Mouse (Mus musculus) kidney, postnatal 25 days (tissue): ENCODE results near the gene Aurkaip1.

Experiments used
- DNase-seq, 2 experiments: peaks; one replicate each; pipeline ENCODE4 v3.0.0; 2021; ENCODE audit warnings: mixed read lengths in 2 of 2

Gene Aurkaip1

GRCm38 (mm10) chr4:155830596-155830995, 476 bp upstream of the Aurkaip1 start:
- peak in 1 of 2 experiments; percentile 44 for DNase-seq

GRCm38 (mm10) chr4:155831831-155832230, 759 bp downstream of the Aurkaip1 start:
- peak; percentile 49 to 71 for DNase-seq

DNA sequence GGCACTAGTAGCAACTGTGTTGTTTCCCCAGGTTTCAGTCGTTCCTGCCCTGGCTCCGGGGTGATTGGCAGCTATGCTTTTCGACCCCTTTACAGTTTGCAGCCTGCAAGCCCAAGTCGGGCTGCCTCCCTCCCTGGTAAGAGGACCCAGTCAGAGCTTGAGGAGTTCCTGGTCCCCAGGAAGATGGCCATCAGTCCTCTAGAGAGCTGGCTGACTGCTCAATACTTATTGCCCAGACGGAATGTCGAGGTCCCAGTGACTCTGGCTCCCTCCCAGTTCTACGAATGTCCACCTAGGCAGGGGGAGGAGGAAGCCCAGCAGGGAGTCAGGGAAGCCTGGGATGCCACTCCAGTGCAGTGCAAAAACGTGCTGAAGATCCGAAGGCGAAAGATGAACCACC, 1.2 kb downstream of the Aurkaip1 start:
- peak in 1 of 2 experiments; percentile 35 for DNase-seq

- peak in 1 of 2 experiments; percentile 35 for DNase-seq
Measured at GRCm38 (mm10) chr4:155833234-155833633, 2.2 kb downstream of the Aurkaip1 start.

DNA sequence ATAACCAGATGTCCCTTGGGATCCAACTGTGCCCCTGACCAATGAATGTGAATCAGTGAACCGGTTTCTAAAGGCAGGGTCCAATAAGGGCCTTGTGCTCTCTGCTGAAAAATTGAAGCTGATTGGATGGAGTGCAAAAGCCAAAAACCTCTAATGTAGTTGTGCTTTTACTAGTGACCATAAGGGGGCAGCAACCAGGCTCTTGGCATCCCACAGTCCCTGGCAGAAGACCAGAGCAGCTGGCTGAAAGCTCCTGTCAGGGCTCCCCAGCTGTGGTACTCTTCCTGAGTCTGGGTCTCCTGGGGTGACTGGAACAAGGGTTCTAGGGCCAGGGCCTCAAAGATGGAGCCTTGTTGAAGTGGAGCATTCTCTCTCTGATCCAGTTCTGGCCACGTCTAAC, 2.8 kb downstream of the Aurkaip1 start:
- peak; percentile 89 to 91 for DNase-seq

DNA sequence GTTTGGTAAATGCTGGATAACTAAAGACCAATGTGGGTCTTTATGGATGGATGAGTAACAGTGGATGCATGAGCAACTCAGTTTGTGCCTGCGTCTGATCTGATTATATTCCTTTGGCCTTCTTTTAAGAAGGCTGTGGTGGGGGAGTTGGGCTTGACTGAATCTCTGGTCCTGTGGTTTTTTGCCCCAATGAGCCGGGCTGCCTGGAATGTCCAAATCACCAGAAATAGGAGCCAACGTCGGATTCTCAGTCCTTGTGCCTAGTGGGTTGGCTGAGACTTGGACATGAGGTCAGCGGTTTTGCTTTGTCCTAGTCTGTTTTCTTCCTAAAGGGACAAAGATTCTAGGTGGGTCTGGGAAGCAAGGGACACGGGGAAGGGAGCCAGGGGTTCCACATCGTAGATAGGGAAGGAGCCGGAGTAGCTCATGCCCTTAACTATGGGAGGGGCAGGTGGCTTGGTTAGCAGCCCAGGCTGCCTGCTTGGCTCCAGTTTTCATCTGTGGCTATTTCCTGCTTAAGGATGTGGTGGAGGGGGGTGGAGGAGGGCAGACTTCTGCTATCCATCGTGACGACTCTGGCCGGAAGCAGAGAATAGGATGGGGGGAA, 6.4 kb downstream of the Aurkaip1 start:
- peak; percentile 62 to 78 for DNase-seq

DNA sequence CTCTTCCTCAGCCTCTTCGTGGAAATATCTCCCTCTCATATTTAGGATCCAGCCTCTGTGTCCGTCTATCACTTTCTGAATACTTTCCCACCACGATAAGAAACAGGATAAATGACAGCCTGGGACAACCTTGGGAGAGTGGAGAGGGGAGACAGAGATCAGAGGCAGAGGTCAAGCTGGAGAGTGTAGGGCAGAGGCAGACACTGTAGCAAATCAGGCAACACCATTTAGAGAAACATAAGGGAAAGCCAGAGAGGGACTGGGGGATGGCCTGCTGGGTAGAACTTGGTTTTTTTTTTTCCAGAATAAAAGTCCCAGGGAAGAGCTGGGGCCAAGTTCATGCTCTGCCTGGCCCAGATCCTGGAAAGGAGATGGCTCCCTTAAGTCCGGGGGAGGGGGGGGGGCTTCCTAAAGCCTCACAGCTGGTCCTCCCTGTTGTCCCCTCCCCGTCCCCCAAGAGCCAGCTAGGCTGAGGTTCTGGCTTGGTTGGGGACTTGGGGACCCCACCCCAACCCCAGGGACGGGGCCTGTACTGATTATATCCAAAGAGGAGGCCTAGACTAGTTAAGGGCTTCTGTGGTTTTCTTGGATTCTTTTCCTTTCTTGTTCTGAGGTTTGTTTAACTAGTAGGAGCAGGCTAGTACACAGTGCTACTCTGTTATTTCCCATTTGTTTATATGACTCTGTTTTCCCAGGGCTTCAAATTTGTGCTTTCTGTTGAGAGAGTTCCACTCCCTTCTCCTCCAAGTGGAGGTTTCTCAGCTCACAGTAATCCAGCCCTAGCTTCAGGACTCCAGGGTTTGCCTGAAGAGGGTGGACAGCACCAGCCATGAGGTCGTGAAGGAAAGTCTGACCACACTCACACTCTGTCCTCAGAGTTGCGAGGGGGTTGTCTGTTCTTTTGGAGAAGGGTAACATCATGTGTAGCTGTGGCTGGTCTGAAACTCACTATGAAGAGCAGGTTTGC, 7.4 kb downstream of the Aurkaip1 start:
- DNase-seq: peak in 1 of 2 experiments; percentile 40

DNA sequence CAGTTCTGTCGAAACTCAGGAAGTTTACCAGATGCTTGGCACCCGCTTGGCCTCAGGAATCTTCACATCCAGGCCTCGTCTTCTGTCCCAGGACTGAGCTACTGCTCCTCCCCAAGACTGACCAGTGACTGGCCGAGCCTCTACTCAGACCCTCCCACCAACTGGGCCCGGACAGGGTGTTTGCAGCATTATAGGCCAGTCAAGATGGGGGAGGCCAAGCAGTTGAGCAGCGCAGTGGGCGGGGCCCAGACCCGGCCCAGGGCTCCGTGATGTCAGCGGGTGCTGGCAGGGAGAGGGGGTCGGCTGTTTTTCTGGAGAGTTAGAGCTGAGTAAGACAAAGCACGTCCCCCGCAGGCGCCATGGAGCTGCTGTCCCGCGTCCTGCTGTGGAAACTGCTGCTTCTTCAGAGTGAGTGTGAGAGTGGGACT, 8.4 kb downstream of the Aurkaip1 start, which contains the start of gene Mxra8:
Gene Mxra8 (plus strand): TSS at position 198 of the 428 bp plus-strand sequence.
- peak; percentile 86 to 93 for DNase-seq

GRCm38 (mm10) chr4:155840076-155841002, 9.3 kb downstream of the Aurkaip1 start:
- DNase-seq: peak in 1 of 2 experiments; percentile 37

DNA sequence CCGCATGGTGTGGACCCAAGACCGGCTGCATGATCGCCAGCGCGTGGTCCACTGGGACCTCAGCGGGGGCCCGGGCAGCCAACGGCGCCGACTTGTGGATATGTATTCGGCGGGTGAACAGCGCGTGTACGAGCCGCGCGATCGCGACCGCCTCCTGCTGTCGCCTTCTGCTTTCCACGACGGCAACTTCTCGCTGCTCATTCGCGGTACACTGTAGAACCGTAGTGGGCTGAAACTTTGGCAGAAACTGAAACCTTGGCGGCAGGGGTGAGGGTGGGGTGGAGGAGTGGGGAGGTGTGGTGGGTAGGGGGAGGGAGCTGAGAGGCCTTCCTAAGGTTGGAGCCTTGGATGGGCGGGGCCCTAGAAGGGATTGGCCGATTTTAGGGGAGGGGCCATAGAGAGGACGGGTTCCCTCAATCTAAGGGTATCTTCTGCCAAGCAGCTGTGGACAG, 10.0 kb downstream of the Aurkaip1 start:
- peak; percentile 78 to 91 for DNase-seq

- DNase-seq: peak in 1 of 2 experiments; percentile 59
Measured at GRCm38 (mm10) chr4:155841651-155842270, 10.7 kb downstream of the Aurkaip1 start.

GRCm38 (mm10) chr4:155843231-155843630, 12.2 kb downstream of the Aurkaip1 start:
- peak; percentile 66 to 86 for DNase-seq

GRCm38 (mm10) chr4:155846871-155847578, 16.0 kb downstream of the Aurkaip1 start, which contains the start of gene Dvl1:
Gene Dvl1 (plus strand): TSS chr4:155847402.
- DNase-seq: peak; percentile 93 to 95

DNA sequence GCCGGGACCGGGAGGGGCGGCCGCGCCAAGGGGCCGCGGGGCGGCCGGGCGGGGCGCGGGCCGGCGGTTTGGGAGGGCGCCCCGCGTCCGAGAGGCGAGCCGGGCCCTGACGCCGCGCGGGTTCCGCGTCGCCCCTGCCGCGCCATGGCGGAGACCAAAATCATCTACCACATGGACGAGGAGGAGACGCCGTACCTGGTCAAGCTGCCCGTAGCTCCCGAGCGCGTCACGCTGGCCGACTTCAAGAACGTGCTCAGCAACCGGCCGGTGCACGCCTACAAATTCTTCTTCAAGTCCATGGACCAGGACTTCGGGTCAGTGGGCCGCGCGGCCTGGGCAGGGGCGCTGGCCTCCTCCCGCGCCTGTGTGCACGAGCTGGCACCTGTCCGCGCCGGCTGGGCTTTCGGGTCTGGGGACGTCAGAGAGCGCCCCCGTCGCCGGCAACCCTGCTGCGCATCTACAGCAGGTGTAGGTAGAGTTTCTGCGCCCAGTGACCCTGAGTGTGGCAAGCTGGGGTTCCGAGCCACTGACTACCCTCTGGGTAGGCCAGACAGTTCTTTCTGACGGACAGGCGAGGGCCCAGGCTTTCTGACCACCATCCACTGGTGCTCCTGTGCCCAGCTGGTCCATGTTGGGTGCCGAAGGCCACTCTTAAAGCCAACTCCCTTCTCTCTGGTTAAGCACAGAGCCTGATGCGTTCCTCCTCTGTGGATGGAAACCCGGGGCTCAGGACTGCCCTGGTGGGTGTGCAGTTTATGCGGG, 16.7 kb downstream of the Aurkaip1 start:
- peak; percentile 71 to 84 for DNase-seq

GRCm38 (mm10) chr4:155848434-155849095, 17.5 kb downstream of the Aurkaip1 start:
- DNase-seq: peak; percentile 75 to 89

GRCm38 (mm10) chr4:155849391-155849790, 18.3 kb downstream of the Aurkaip1 start:
- peak in 1 of 2 experiments; percentile 14 for DNase-seq

- DNase-seq: peak; percentile 60 to 70
Measured at GRCm38 (mm10) chr4:155849792-155850451, 18.9 kb downstream of the Aurkaip1 start.

- peak in 1 of 2 experiments; percentile 17 for DNase-seq
Measured at GRCm38 (mm10) chr4:155851368-155851767, 20.3 kb downstream of the Aurkaip1 start.

DNA sequence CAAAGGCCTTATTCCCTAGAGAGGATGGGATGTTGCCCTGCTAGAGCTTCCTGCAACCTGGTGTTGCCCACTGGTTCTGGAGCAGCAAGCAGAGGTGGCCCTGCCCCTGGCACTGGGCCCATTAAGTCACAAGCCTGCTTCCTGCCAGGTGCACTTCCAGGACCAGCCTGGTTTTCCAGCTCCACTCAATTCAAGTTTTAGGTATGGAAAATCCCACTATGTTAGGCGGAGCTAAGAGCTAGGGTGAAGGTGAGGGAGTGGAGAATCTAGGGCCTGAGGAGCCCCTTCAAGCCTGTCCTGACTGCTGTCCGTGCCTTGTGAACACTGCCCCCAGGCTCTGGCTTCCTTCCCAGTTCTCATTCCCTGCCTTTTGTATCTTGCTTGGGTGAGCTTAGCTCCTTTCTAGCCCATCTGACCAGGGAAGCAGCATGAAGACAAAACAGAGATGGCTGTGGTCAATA, 20.9 kb downstream of the Aurkaip1 start:
- DNase-seq: peak; percentile 73 to 87
